Mouse (Mus musculus) embryonic stem cell, embryonic (primary cell): ENCODE measurements at regions not wholly inside any gene's neighbourhood (a gene's known extent, or its start where the extent isn't known, plus 50 kb on each side); places are given as distances from the start of the nearest gene placed in this dataset.
"Not testable (repeated sequence)": the region's sequence is repeated elsewhere in the genome, so short reads cannot be mapped to it uniquely, and the experiment has no call there.

Experiments
- CTCF ChIA-PET, 4 experiments: fragments of 300-600 bp in 2 of 4; fragments of 350-600 bp in 2 of 4; sonication (Branson Sonifier 250); formaldehyde crosslinking; loops; one replicate each; lab custom pipeline; 2022; ENCODE audit warnings: inconsistent platforms in 2 of 4; lab: Charles Lee
- POLR2A ChIA-PET, 4 experiments: fragments of 300-600 bp in 2 of 4; fragments of 350-600 bp in 2 of 4; sonication (Branson Sonifier 250); formaldehyde crosslinking; loops; one replicate each; lab custom pipeline; 2022; ENCODE audit warnings: antibody characterized with exemption in 4 of 4, inconsistent platforms in 1 of 4; lab: Charles Lee

DNA sequence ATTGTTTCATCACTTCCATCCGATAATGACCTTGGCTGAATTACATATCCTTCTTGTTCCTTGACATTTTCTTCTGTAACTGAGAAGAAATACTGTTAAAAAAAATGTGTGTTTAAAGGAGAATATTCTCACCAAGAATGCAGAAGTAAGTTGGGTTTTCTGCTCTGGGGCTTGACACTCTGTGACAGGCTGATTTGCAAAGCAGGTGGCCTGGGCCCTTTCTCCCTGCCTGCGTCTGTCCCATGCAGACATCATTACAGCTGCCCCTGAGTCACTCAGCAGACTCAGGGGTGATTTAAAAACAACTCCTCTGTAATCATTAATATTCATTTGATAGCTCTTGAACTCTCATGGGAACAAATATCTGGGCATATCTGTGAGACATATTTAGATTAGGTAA lies 229.4 kb upstream of the Synpr start:
- POLR2A ChIA-PET, result no interaction called here
- CTCF ChIA-PET, result no interaction called here

DNA sequence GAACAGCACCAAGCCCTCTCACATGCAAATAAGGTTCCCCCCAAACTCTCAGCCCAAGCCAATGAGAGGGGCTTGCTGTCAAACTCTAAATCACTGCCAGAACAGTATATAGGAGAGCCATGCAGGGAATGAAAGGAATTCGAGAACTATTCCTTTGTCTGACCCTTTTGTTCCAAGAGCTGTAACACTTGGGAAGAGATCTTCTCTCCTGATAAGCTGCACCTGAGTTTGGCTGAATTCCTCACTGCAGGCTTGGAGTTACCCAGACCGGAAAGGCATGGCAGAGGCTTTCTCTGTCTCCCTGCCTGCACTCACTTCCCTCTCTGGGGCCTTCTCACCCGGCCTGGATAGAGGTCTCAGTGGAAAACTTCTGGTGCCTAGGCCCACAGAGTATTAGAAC lies 219.7 kb upstream of the Cadps start:
- POLR2A ChIA-PET, CTCF ChIA-PET: not testable (repeated sequence)

- CTCF ChIA-PET, result no interaction called here
Measured at GRCm38 (mm10) chr14:13041741-13042140, 218.9 kb upstream of the Cadps start.

GRCm38 (mm10) chr14:13040176-13040575 lies 217.3 kb upstream of the Cadps start:
- ChIA-PET CTCF (no interaction called here), POLR2A (no interaction called here)

More at GRCm38 (mm10) chr14:13041741-13042140, 218.9 kb upstream of the Cadps start:
- POLR2A ChIA-PET, result no interaction called here

DNA sequence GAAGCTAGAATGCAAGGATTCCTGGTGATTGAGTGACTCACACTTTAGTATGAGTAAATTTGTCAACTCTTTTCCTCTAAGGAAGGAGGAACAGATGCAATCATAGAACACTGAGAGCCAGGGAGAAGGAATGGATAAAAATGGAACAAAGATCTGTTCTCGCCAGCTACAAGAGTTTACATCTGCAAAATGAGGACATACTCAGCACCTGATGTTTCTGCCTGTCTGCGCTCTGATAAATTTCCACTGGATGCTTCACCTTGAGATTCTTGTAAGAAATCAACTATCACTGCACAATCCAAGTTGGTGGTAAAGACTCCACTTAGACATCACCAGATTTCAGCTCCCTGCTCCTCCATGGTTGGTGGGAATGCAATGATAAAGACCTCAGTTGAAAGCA lies 214.5 kb upstream of the Cadps start:
- POLR2A ChIA-PET, result no interaction called here
- CTCF ChIA-PET, result no interaction called here

DNA sequence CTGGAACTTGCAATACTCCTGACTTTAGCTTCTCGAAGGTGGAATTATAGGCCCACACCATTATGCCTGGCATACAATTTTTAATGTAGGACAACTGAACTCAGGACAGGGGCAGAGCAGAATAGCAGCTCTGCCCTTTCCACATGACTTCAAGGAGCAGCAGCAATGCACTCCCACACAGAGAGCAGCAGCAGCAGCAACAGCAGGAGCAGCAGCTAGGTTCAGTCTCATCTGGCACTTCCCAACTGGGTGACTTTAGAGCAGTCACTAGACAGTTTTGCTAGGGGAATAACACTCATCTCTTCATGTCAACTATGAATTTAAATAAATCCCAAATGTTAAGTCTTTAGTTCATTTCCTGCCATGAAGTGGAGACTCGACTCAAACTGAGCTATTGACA lies 206.9 kb upstream of the Cadps start:
- ChIA-PET CTCF (no interaction called here), POLR2A (no interaction called here)

- ChIA-PET POLR2A (no interaction called here), CTCF (no interaction called here)
Measured at GRCm38 (mm10) chr14:13022744-13023143, 199.9 kb upstream of the Cadps start.

- ChIA-PET CTCF (no interaction called here), POLR2A (no interaction called here)
Measured at GRCm38 (mm10) chr14:13011099-13011498, 188.2 kb upstream of the Cadps start.

- POLR2A ChIA-PET, result no interaction called here
- CTCF ChIA-PET, result no interaction called here
Measured at GRCm38 (mm10) chr14:13000997-13001699, 178.3 kb upstream of the Cadps start.

DNA sequence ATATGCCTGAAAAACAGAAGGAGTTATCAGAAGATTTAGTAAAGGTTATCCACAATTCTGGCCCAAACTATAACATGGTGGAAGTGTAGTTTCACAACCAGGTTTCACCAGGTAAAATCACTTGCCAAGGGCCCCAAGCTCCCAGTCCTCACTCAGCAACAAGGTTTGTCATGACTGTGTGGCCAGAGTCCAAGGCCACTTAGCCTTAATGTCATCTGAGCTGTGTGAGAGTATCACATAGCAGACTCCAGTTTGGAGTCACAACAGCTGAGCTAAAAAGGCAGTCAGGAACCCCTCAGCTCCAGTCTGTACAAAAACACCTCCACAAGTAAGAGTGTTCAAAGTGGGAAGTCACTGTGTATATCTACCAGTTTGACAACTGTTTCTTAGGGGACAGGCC lies 156.5 kb upstream of the Cadps start:
- POLR2A ChIA-PET, result no interaction called here
- CTCF ChIA-PET, result no interaction called here

DNA sequence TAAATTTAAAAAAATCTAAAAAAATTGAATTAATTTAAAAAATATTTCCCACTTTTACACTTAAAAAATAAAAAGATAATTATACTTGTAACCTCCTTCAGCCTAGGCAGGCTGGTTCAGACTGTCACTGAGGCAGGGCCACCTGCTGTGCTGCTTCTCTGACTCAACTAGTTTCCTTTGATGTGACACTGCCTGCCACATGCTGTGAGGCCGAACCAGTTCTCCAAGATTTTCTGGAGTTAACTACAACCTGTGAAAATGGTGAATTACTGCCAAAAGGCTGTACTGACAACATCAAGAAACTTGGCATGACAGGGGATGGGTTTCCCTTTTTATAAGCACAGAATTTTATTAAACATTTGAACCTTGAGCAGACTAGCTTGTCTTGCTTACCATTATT lies 143.6 kb upstream of the Cadps start:
- ChIA-PET POLR2A (interaction anchor here in 1 of 4 experiments (0.6 kb wide), 1 partner anchor 415 kb away, joined by 3 read pairs; no protein-coding TSS in a partner anchor), CTCF (no interaction called here)

DNA sequence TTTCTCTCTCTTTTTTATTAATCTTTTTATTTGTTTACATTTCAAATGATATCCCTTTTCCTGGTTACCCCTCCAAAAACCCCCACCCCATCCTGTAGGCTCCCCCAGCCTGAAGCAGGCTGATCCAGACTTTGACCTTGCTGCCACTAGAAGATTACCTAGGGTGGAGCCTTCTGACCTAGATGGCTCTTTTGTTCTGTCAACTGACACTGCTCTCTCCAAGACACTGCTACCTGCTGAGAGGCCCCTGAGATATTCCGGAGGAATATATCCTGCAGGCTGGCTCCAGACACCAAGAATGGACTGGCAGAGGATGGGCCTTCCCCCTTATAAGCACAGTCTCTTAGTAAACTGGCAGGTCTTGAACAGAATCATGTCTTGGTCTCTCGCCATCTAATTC lies 135.0 kb upstream of the Cadps start:
- CTCF ChIA-PET, POLR2A ChIA-PET: not testable (repeated sequence)

DNA sequence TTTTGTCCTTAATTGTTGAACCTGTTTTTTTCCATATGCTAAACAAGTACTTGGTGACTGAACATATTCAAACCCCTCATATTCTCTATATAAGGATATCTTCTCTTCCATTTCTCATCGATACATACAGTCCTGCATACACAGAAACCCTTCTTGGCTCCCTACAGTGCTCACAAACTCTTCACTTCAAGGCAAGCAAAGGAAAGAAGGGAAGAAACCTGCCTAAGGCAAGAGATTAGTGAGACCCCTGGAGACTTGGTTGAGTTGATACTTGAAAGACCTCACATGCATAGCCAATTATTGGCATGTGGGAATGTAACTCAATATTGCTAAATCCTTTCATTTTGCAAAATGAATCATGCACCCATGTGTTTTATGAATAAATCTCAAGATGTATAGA lies 128.0 kb upstream of the Cadps start:
- POLR2A ChIA-PET, result no interaction called here
- CTCF ChIA-PET, result no interaction called here

- CTCF ChIA-PET, result no interaction called here
- POLR2A ChIA-PET, result no interaction called here
Measured at GRCm38 (mm10) chr14:12938638-12939293, 115.9 kb upstream of the Cadps start.

- ChIA-PET CTCF (no interaction called here), POLR2A (no interaction called here)
Measured at GRCm38 (mm10) chr14:12936343-12936742, 113.5 kb upstream of the Cadps start.

DNA sequence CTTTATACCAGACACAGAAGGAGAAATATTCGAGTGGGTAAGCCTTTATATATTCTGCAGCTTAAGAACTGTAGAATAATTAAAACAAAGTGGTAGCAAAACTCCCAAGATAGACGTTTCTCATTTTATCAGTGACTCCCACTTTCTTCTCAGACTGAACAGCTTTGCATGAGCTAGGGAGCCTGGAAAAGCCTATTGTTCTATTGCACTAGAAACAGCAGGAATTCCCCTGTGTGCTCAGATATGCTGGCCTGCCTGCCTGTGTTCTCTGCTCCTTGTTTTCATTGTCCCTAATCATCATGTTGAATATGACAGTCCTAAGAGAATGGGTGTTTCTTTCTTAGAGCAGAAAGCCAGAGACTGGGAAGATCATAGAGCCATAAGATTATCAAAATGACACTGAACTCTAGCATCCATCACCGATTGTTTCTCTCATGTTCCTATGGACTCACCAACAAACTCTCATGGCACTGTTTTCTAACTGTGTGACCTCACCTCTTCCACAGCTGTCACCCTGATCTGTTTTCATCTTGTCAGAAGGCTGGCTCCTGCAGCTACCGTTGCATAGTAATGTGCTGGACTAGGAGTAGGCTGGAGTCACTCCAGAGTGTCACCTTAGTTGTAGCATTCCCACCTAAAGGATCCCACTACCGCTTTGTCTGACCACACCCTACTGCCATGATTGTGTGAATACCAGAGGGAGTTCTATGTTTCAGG lies 108.9 kb upstream of the Cadps start:
- ChIA-PET CTCF (no interaction called here), POLR2A (no interaction called here)

DNA sequence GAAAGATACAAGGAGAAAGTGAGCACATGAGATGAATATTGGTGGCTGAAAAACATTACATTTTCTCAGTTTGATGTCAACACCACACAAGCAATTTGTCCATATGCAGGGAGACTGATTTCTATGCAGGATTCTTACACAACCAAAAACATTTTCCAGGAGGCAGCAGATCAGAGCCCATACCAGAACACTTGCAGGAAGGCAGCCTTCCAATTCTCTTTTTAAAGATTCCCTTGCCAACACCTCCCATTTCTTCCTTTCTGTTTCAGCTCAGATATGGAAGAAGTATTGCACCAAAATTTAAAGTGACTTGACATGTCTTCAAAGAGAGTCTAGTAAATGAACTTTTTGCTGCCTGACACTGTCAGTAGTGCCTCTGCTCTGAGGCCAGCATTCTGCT lies 100.7 kb upstream of the Cadps start:
- ChIA-PET POLR2A (no interaction called here), CTCF (no interaction called here)

DNA sequence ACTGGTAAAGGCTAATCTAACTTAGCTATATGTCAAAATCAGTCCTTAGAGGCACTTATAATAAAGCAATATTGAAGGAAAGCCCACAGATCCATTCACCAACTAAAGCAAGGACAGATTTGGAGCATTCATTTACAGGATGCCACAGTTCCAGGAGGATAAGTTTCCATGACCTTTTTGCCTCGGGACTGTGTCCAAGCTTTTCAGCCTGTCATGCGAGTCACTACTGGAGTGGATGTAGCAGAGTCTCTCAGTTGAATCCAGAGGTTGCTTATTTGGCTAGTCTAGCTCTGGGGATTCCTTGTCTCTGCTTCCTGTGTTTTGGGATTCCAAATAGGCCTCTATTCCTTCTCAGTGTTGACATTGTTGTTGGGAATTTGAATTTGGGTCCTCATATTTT lies 92.6 kb upstream of the Cadps start:
- ChIA-PET POLR2A (no interaction called here), CTCF (no interaction called here)

- ChIA-PET POLR2A (no interaction called here), CTCF (no interaction called here)
Measured at GRCm38 (mm10) chr14:12913956-12914355, 91.1 kb upstream of the Cadps start.

GRCm38 (mm10) chr14:12913421-12913820 lies 90.5 kb upstream of the Cadps start:
- ChIA-PET POLR2A (no interaction called here), CTCF (no interaction called here)

- POLR2A ChIA-PET, result no interaction called here
- CTCF ChIA-PET, result no interaction called here
Measured at GRCm38 (mm10) chr14:12877337-12877662, 54.4 kb upstream of the Cadps start.
